Mouse (Mus musculus) midbrain, embryonic 10.5 days (tissue): Measurements from ENCODE around the gene Slc44a3. TPM values are rescaled to one million over a fixed set of nuclear protein-coding genes. Genes with fewer than 3 reads are reported as not detected.

Source experiments
- DNase-seq: peaks from one replicate; pipeline ENCODE4 v3.0.0-alpha.2; 2017; ENCODE audit warnings: low spot score
- H3K27ac ChIP-seq: fragments of 300-500 bp; sonication (generic); replicated peaks from 2 replicates; pipeline ENCODE4 v1.5.1; 2016; ENCODE audit warnings: mild to moderate bottlenecking
- H3K27me3 ChIP-seq: fragments of 300-500 bp; sonication (generic); 2 replicates; pipeline ENCODE4 v1.6.1; 2016; ENCODE audit warnings: low read depth, mild to moderate bottlenecking; ENCODE audit not compliant: poor library complexity, severe bottlenecking
- H3K36me3 ChIP-seq: fragments of 300-500 bp; sonication (generic); 2 replicates; pipeline ENCODE4 v1.6.1; 2016; ENCODE audit warnings: mild to moderate bottlenecking, moderate library complexity
- H3K4me1 ChIP-seq: fragments of 300-500 bp; sonication (generic); 2 replicates; pipeline ENCODE4 v1.6.1; 2016
- H3K4me3 ChIP-seq: fragments of 300-500 bp; sonication (generic); 2 replicates; pipeline ENCODE4 v1.5.1; 2016; ENCODE audit warnings: mild to moderate bottlenecking, moderate library complexity
- H3K9me3 ChIP-seq: fragments of 300-500 bp; sonication (generic); replicated peaks from 2 replicates; pipeline ENCODE4 v1.6.1; 2016; ENCODE audit warnings: mild to moderate bottlenecking
- WGBS: fragments of 180-500 bp; shearing (Covaris S2); methylation state at CpG from one replicate; pipeline ENCODE4 v1.1.7; 2016; 5-methylcytosine and 5-hydroxymethylcytosine counted together
- polyA plus RNA-seq: library from polyadenylated mRNA; unstranded; fragments of >200 nt; fragmentation: Nextera tagmentation; extraction: Ambion mirVana; gene quantifications from 2 replicates; pipeline ENCODE4 v1.2.1, GENCODE M21; 2016

Gene Slc44a3
- polyA plus RNA-seq, 1 experiment from 2014 or later, result 0.43 TPM

DNA sequence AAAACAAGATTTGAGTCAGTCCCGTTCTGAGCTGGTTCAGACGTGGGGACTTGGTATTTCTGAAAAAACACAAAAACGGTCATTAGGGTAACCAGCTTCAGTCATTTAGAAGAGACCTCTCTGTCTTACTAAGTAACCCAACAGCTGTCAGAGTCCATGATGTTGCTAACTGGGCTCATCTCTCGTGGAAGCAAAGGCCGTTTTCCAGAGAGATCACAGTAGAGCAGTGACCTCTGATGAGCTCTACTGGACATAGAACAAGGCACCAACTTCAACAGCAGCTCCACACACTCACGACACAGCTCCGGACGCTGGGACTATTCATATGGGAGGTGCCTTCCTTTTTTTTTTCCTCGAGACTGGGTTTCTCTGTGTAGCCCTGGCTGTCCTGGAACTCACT, 35.7 kb upstream of the Slc44a3 start:
- H3K27ac ChIP-seq, result no peak overlapping the region
- WGBS, result 87% methylated on average over 9 of the region's 9 CpGs
- H3K27me3 ChIP-seq, result peaks cover 14% of the 10 kb centered on the region
- no peak for DNase-seq
- peaks cover 9% of the 10 kb centered on the region for H3K4me1 ChIP-seq
- H3K4me3 ChIP-seq, result no peak overlapping the region
- no peaks in the 10 kb centered on the region for H3K9me3 ChIP-seq
- no peaks in the 10 kb centered on the region for H3K36me3 ChIP-seq

DNA sequence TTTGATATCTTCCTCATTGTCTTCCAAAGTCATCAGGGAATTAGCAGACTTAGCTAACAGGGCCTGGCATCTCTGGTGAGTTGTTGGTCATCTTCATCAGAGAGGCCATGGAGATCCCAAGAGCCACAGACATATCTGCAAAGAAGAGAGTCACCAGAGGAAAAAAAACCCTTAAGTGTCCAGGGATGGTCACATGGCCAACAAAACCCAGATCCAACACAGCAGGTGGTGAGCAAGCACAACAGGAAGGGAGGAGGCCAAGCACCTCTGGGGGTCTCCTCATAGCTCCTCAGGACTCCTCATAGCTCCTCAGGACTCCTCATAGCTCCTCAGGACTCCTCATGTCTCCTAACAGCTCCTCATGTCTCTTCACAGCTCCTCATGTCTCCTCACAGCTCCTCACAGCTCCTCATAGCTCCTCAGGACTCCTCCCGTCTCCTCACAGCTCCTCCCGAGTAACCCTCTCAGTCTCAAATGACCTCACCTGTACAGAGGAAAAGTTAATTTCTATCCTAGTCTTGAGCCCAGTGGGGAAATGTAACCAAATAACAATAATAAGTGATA, 35.2 kb upstream of the Slc44a3 start:
- no peak overlapping the region for H3K4me3 ChIP-seq
- WGBS, result 80% methylated on average over 2 of the region's 2 CpGs
- peaks cover 9% of the 10 kb centered on the region for H3K4me1 ChIP-seq

GRCm38 (mm10) chr3:121566901-121567300, 34.7 kb upstream of the Slc44a3 start:
- H3K36me3 ChIP-seq, result no peaks in the 10 kb centered on the region
- H3K4me1 ChIP-seq, result peaks cover 9% of the 10 kb centered on the region
- H3K27me3 ChIP-seq, result peaks cover 23% of the 10 kb centered on the region
- no peak for DNase-seq
- no peak overlapping the region for H3K4me3 ChIP-seq
- H3K9me3 ChIP-seq, result no peaks in the 10 kb centered on the region
- no peak overlapping the region for H3K27ac ChIP-seq
- WGBS, result 92% methylated on average over 4 of the region's 4 CpGs

More for the DNA sequence above, 35.2 kb upstream of the Slc44a3 start:
- no peaks in the 10 kb centered on the region for H3K36me3 ChIP-seq
- H3K27me3 ChIP-seq, result peaks cover 18% of the 10 kb centered on the region
- no peak overlapping the region for H3K27ac ChIP-seq
- DNase-seq, result no peak
- H3K9me3 ChIP-seq, result no peaks in the 10 kb centered on the region

GRCm38 (mm10) chr3:121561803-121562202, 29.6 kb upstream of the Slc44a3 start:
- 91% methylated on average over 3 of the region's 3 CpGs for WGBS
- H3K27me3 ChIP-seq, result peaks cover 41% of the 10 kb centered on the region
- H3K4me1 ChIP-seq, result peaks cover 10% of the 10 kb centered on the region; the same call in 1 of the 2 replicates
- no peaks in the 10 kb centered on the region for H3K36me3 ChIP-seq
- H3K9me3 ChIP-seq, result no peaks in the 10 kb centered on the region
- no peak overlapping the region for H3K4me3 ChIP-seq
- DNase-seq, result no peak
- no peak overlapping the region for H3K27ac ChIP-seq

DNA sequence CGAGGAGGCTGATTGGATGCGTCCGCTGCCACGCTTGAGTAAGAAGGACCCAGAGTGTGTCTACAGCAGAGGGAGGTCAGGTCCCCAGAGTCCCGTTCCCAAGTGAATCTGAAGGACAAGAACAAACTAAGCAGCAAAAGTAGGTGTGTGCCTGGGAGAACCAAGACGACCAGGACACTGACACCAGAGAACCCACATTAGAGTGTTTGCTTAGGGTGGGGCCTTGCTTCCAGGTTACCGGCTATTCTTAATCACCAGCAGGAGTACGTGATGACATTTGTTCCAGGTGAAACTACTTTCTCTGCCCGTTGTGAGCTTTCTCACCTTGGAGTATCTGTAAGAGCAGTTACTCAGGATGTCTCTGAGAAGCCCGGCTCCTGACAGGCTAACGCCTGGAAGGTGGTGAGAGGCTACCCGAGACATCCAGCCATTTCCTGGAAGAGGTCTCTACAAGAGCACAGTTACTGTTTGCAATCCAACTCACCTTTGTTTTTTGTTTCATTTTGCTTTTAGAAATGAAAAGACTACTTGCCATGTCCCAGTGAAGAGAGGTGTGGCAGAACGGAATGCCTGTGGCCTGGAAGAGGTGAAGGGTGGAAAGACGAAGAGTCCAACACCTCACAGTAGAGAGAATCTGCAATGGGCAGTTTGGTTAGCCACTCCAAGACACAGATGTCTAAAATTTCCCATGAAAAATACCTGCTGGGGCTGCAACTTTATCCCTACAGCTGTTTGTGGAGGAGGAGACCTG, 28.1 kb upstream of the Slc44a3 start:
- Histone ChIP-seq H3K4me1 (peaks cover 10% of the 10 kb centered on the region; the same call in 1 of the 2 replicates), H3K27ac (no peak overlapping the region)

GRCm38 (mm10) chr3:121559406-121560114, 27.4 kb upstream of the Slc44a3 start:
- peaks cover 52% of the 10 kb centered on the region for H3K27me3 ChIP-seq
- H3K9me3 ChIP-seq, result no peaks in the 10 kb centered on the region
- H3K27ac ChIP-seq, result no peak overlapping the region; the same call in 1 of the 2 replicates
- no peak overlapping the region for H3K4me3 ChIP-seq
- H3K36me3 ChIP-seq, result no peaks in the 10 kb centered on the region
- peaks cover 10% of the 10 kb centered on the region; the same call in 1 of the 2 replicates for H3K4me1 ChIP-seq
- 80% methylated on average over 15 of the region's 15 CpGs for WGBS
- no peak for DNase-seq

More for the DNA sequence above, 28.1 kb upstream of the Slc44a3 start:
- WGBS, result 88% methylated on average over 14 of the region's 14 CpGs
- Histone ChIP-seq H3K4me3 (no peak overlapping the region), H3K9me3 (no peaks in the 10 kb centered on the region), H3K36me3 (no peaks in the 10 kb centered on the region), H3K27me3 (peaks cover 52% of the 10 kb centered on the region)
- no peak for DNase-seq

GRCm38 (mm10) chr3:121558861-121559260, 26.7 kb upstream of the Slc44a3 start:
- no peaks in the 10 kb centered on the region for H3K9me3 ChIP-seq
- 61% methylated on average over 8 of the region's 8 CpGs for WGBS
- DNase-seq, result no peak
- no peaks in the 10 kb centered on the region for H3K36me3 ChIP-seq
- peaks cover 52% of the 10 kb centered on the region for H3K27me3 ChIP-seq
- H3K4me3 ChIP-seq, result no peak overlapping the region
- H3K27ac ChIP-seq, result no peak overlapping the region
- H3K4me1 ChIP-seq, result peaks cover 10% of the 10 kb centered on the region; the same call in 1 of the 2 replicates

GRCm38 (mm10) chr3:121556304-121556703, 24.1 kb upstream of the Slc44a3 start:
- Histone ChIP-seq H3K36me3 (no peaks in the 10 kb centered on the region), H3K27ac (no peak overlapping the region), H3K4me1 (peaks cover 10% of the 10 kb centered on the region; the same call in 1 of the 2 replicates), H3K4me3 (no peak overlapping the region), H3K27me3 (peaks cover 48% of the 10 kb centered on the region), H3K9me3 (no peaks in the 10 kb centered on the region)
- WGBS, result 85% methylated on average over 7 of the region's 7 CpGs
- no peak for DNase-seq

GRCm38 (mm10) chr3:121553294-121553693, 21.1 kb upstream of the Slc44a3 start:
- DNase-seq, result no peak
- Histone ChIP-seq H3K9me3 (no peaks in the 10 kb centered on the region), H3K27ac (no peak overlapping the region), H3K4me1 (no peaks in the 10 kb centered on the region), H3K4me3 (no peak overlapping the region), H3K27me3 (peaks cover 28% of the 10 kb centered on the region), H3K36me3 (no peaks in the 10 kb centered on the region)
- 89% methylated on average over 14 of the region's 14 CpGs for WGBS

DNA sequence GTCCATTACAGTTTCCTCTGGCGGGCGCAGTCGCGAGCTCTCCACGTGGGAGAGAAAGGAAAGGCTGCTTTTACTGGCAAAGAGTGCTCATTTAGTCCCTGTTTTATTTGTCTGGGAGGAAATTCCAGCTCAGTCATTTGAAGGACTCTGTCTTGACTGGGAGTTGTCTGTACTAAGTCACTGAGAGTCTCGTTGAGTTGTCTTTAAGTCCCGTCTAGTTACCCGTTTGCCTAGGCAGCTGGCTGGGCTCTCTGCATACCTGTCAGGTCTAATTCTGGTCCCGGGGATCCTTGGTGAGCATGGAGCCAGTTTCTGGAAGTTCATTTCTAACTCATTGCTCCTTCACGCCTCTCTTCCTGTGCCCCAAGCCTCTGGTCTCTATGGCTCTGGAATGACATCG, 20.5 kb upstream of the Slc44a3 start:
- Histone ChIP-seq H3K4me3 (no peak overlapping the region), H3K4me1 (no peaks in the 10 kb centered on the region), H3K9me3 (no peaks in the 10 kb centered on the region), H3K27ac (no peak overlapping the region), H3K36me3 (no peaks in the 10 kb centered on the region), H3K27me3 (peaks cover 28% of the 10 kb centered on the region)
- WGBS, result 86% methylated on average over 11 of the region's 11 CpGs
- no peak for DNase-seq

- 7% methylated on average over 1 of the region's 1 CpGs for WGBS
- peaks cover 14% of the 10 kb centered on the region for H3K27me3 ChIP-seq
- no peaks in the 10 kb centered on the region for H3K36me3 ChIP-seq
- peak; percentile 56 for DNase-seq
- H3K4me3 ChIP-seq, result no peak overlapping the region
- no peak overlapping the region for H3K27ac ChIP-seq
- no peaks in the 10 kb centered on the region for H3K9me3 ChIP-seq
- no peaks in the 10 kb centered on the region for H3K4me1 ChIP-seq
Measured at GRCm38 (mm10) chr3:121550370-121550769, 18.2 kb upstream of the Slc44a3 start.

- DNase-seq, result no peak
- no peak overlapping the region for H3K27ac ChIP-seq
- H3K9me3 ChIP-seq, result no peaks in the 10 kb centered on the region
- peaks cover 6% of the 10 kb centered on the region for H3K27me3 ChIP-seq
- no peaks in the 10 kb centered on the region for H3K36me3 ChIP-seq
- WGBS, result 81% methylated on average over 15 of the region's 15 CpGs
- no peak overlapping the region for H3K4me3 ChIP-seq
- H3K4me1 ChIP-seq, result 0 out of 2 replicates have a peak, but pooled peaks cover under 1% of the 10 kb centered on the region
Measured at GRCm38 (mm10) chr3:121547851-121548624, 15.8 kb upstream of the Slc44a3 start.
